Mouse (Mus musculus) heart, embryonic 14.5 days (tissue): ENCODE data around the gene Kcnn4. TPM values are rescaled to one million over a fixed set of nuclear protein-coding genes. Genes with fewer than 3 reads are reported as not detected.

Experiments used
- ATAC-seq: fragments of 200-750 bp; cut with Nextera tagmentation; 2 replicates; pipeline ENCODE4 v1.8.0; 2017; ENCODE audit warnings: low read depth, moderate TSS enrichment; ENCODE audit not compliant: insufficient number of reproducible peaks, insufficient read depth, low FRiP score
- H3K27ac ChIP-seq, 2 experiments: fragments of 200-500 bp in 1 of 2; fragments of 300-500 bp in 1 of 2; sonication (generic) in 1 of 2; replicated peaks in 1 of 2; 2 replicates each; pipeline ENCODE4 v1.5.1; 2012 to 2014; ENCODE audit warnings: low read depth in 2 of 2, low read length in 2 of 2, control low read depth in 1 of 2, mild to moderate bottlenecking in 1 of 2, mixed read lengths in 1 of 2; ENCODE audit not compliant: control insufficient read depth in 1 of 2, insufficient read depth in 1 of 2
- H3K27me3 ChIP-seq: fragments of 300-500 bp; sonication (generic); 2 replicates; pipeline ENCODE4 v1.6.1; 2014; ENCODE audit warnings: mild to moderate bottlenecking, low read length, control low read depth; ENCODE audit not compliant: control insufficient read depth, insufficient read depth
- H3K36me3 ChIP-seq: fragments of 300-500 bp; sonication (generic); 2 replicates; pipeline ENCODE4 v1.6.1; 2014; ENCODE audit warnings: mild to moderate bottlenecking, control low read depth, low read length, mixed read lengths; ENCODE audit not compliant: control insufficient read depth, insufficient read depth
- H3K4me1 ChIP-seq, 2 experiments: fragments of 200-500 bp in 1 of 2; fragments of 300-500 bp in 1 of 2; sonication (generic) in 1 of 2; 2 replicates each; pipeline ENCODE4 v1.6.1; 2012 to 2014; ENCODE audit warnings: low read length in 2 of 2, control low read depth in 1 of 2, mixed read lengths in 1 of 2; ENCODE audit not compliant: control insufficient read depth in 2 of 2, insufficient read depth in 2 of 2
- H3K4me2 ChIP-seq: fragments of 300-500 bp; sonication (generic); 2 replicates; pipeline ENCODE4 v1.6.1; 2014; ENCODE audit warnings: mild to moderate bottlenecking, low read length
- H3K4me3 ChIP-seq, 2 experiments: fragments of 200-500 bp in 1 of 2; fragments of 300-500 bp in 1 of 2; sonication (generic) in 1 of 2; 2 replicates each; pipeline ENCODE4 v1.5.1; 2012 to 2014; ENCODE audit warnings: low read length in 2 of 2, mild to moderate bottlenecking in 2 of 2, control low read depth in 1 of 2, low read depth in 1 of 2, moderate library complexity in 1 of 2; ENCODE audit not compliant: control insufficient read depth in 1 of 2, insufficient read depth in 1 of 2
- H3K9ac ChIP-seq: fragments of 300-500 bp; sonication (generic); 2 replicates; pipeline ENCODE4 v1.6.1; 2014; ENCODE audit warnings: mild to moderate bottlenecking, low read length
- H3K9me3 ChIP-seq: fragments of 300-500 bp; sonication (generic); 2 replicates; pipeline ENCODE4 v1.6.1; 2016; ENCODE audit warnings: low read length, control low read depth; ENCODE audit not compliant: control insufficient read depth
- WGBS: fragments of 180-500 bp; shearing (Covaris S2); extraction: QIAGEN DNeasy Blood & Tissue Kit; methylation state at CpG from one replicate; pipeline ENCODE4 v1.1.7; 2014; 5-methylcytosine and 5-hydroxymethylcytosine counted together
- polyA plus RNA-seq: library from polyadenylated mRNA; unstranded; fragments of >200 nt; fragmentation: Nextera tagmentation; extraction: Ambion mirVana; gene quantifications from 2 replicates; pipeline ENCODE4 v1.2.1, GENCODE M21; 2014

The Kcnn4 gene
- polyA plus RNA-seq, 1 experiment from 2014 or later: 1.4 TPM

DNA sequence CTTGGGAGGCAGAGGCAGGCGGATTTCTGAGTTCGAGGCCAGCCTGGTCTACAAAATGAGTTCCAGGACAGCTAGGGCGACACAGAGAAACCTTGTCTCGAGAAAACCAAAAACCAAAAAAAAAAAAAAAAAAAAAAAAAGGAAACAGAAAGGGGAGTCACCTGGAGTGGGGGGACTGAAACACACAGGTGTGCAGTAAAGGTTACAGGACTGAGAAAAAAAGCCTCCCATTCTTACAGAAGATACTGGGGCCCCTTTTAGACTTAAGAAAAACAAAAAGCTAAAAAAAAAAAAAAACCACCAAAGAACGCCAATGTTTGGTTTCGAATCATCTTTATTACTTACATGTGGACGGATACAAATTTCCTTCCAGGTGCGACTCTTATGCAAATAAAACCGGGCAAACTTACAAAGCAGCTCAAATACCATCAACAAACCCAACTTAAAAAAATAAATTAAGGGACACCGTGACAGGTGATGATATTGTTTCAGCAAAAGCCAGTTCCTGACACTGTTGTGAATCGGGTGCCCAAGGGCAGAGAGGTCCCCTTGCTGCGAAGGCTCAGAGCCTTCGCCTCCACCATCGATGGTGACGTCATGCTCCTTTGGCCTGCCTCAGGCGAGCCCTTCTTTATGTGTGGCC lies 12.8 kb downstream of the Kcnn4 start:
- ATAC-seq: no peak
- no peak overlapping the region for H3K9ac ChIP-seq
- no peak overlapping the region for H3K4me2 ChIP-seq
- no peaks in the 10 kb centered on the region for H3K9me3 ChIP-seq
- H3K4me3 ChIP-seq: no peak overlapping the region
- 79% methylated on average over 16 of the region's 16 CpGs for WGBS
- H3K27ac ChIP-seq: no peak overlapping the region
- peaks cover 4% of the 10 kb centered on the region for H3K27me3 ChIP-seq
- no peaks in the 10 kb centered on the region; a peak in 1 of 4 replicates for H3K4me1 ChIP-seq
- H3K36me3 ChIP-seq: no peaks in the 10 kb centered on the region

DNA sequence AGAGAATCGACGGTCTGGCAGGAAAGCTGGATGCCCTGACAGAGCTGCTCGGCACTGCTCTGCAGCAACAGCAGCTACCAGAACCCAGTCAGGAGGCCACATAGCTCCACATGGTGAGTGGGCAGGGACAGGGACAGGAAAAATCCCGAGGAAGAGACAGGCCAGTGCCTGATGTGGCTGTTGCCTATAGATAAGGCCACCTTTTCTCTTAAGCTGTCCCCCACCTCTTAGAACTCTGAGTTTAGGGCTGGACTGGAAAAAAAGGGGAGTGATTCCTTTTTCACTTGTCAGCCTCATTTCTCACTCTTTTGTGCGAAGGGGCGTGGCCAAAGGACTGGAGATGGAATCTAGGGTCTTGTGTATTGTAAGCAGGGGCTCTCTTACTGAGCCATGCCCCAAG lies 14.0 kb downstream of the Kcnn4 start:
- no peak overlapping the region for H3K4me2 ChIP-seq
- H3K9ac ChIP-seq: no peak overlapping the region
- no peak for ATAC-seq
- H3K4me1 ChIP-seq: no peaks in the 10 kb centered on the region; a peak in 1 of 4 replicates
- no peaks in the 10 kb centered on the region for H3K9me3 ChIP-seq
- WGBS: 55% methylated on average over 6 of the region's 6 CpGs
- H3K4me3 ChIP-seq: no peak overlapping the region
- no peak overlapping the region for H3K27ac ChIP-seq
- H3K27me3 ChIP-seq: peaks cover 4% of the 10 kb centered on the region
- H3K36me3 ChIP-seq: no peaks in the 10 kb centered on the region

DNA sequence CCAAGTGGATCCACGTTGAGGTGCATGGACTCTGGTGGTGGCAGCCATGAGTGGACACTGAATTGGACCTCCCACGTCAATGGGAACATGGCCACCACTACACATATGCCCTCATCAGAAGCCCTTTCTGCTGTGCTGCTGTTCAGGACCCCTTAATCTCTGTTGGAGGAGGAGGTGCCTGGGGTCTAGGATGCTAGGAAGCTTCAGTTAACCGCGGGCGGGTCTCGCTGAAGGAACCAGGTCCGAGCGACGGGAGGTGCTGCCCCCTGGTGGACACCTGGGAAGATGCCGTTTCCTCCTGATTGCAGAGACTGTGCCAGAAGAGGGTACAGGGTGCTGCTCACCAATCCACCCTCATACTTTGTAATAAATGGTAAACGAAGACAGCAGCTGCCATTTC lies 14.8 kb downstream of the Kcnn4 start:
- Histone ChIP-seq H3K4me3 (no peak overlapping the region), H3K9ac (no peak overlapping the region), H3K27ac (no peak overlapping the region), H3K36me3 (no peaks in the 10 kb centered on the region), H3K4me2 (no peak overlapping the region; the same call in 1 of the 2 replicates), H3K4me1 (no peaks in the 10 kb centered on the region; a peak in 1 of 4 replicates), H3K9me3 (no peaks in the 10 kb centered on the region), H3K27me3 (peaks cover 4% of the 10 kb centered on the region)
- ATAC-seq: no peak
- WGBS: 8% methylated on average over 11 of the region's 11 CpGs

DNA sequence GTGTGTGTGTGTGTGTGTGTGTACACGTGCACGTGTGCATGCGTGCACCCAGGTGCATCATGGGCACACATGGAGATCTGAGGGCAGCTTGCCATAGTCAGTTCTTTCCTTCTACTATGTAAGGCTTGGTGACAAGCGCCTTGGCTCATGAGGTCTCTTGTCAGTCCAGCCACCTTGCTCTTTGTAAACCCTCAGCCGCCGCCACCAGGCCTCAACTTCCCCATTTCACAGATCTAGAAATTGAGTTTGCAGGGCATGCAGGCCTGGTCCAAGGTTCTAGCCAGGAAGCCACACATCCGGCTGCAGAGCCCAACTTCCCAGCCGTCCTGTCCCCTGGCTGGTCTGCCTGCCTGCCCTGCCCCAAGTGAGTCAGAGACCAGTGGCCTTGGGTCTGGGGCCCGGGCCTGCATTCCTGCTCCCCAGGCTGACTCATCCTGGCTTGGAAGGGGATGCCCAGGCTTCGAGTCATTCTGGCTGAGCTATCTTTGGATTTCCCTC lies 17.0 kb downstream of the Kcnn4 start:
- H3K27me3 ChIP-seq: peaks cover 4% of the 10 kb centered on the region
- H3K9me3 ChIP-seq: no peaks in the 10 kb centered on the region
- no peak overlapping the region for H3K27ac ChIP-seq
- H3K9ac ChIP-seq: no peak overlapping the region
- H3K4me1 ChIP-seq: no peaks in the 10 kb centered on the region
- 54% methylated on average over 10 of the region's 10 CpGs for WGBS
- H3K4me2 ChIP-seq: no peak overlapping the region
- no peak for ATAC-seq
- no peaks in the 10 kb centered on the region for H3K36me3 ChIP-seq
- no peak overlapping the region for H3K4me3 ChIP-seq

DNA sequence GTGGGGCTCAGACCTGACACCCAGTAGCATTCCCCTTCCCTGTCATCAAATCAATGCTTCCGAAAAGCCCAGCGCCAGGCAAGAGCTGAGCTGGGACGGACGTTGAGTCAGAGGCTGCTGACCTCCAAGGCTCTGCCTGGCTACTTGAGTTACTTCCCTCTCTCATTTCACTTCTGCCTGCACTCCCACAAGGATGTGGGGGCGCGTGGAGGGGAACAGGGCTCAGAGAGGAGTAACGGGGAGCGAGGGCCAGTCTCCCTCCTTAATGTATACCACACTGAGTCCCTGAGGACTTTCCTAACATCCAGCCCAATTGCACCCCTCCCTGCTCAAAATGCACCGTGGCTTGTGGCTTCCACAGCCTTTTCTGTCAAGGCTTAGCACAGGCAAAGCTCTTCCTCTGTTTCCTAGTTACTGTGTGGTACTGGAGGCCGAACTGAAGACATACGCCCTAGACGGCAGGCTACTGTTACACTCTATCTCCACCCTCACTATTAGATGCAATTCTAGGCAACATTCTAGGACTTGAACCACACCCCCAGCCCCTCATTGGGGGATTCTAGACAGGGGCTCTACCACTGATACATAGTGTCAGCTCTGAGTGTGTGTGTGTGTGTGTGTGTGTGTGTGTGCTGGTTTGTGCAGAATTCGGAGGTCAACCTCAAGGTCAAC lies 19.6 kb downstream of the Kcnn4 start:
- Histone ChIP-seq H3K4me1 (no peaks in the 10 kb centered on the region), H3K36me3 (no peaks in the 10 kb centered on the region), H3K4me3 (no peak overlapping the region), H3K4me2 (no peak overlapping the region), H3K9me3 (no peaks in the 10 kb centered on the region), H3K9ac (no peak overlapping the region), H3K27me3 (no peaks in the 10 kb centered on the region), H3K27ac (no peak overlapping the region)
- WGBS: 49% methylated on average over 13 of the region's 13 CpGs
- ATAC-seq: no peak

DNA sequence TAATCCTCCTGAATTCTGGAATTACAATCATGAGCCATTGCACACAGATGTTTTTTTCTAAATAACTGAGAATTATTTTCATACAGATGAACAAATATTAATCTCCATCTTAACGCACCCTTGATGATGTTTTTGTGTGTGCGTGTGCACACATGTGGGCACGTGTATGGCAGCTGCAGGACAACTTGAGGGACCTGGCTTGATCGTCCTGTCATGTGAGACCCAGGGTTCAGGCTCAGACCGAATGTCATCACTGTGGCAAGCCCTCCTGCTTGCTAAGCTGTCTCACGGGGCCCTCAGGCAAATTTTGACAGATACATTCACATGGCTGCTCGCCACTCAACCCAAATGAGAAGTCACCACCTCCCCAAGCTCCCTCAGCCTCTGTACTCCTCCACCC lies 20.4 kb downstream of the Kcnn4 start:
- Histone ChIP-seq H3K4me3 (no peak overlapping the region), H3K9me3 (no peaks in the 10 kb centered on the region), H3K4me1 (no peaks in the 10 kb centered on the region), H3K36me3 (no peaks in the 10 kb centered on the region), H3K9ac (no peak overlapping the region), H3K27ac (no peak overlapping the region), H3K27me3 (no peaks in the 10 kb centered on the region), H3K4me2 (no peak overlapping the region)
- 70% methylated on average over 7 of the region's 7 CpGs for WGBS
- ATAC-seq: no peak

DNA sequence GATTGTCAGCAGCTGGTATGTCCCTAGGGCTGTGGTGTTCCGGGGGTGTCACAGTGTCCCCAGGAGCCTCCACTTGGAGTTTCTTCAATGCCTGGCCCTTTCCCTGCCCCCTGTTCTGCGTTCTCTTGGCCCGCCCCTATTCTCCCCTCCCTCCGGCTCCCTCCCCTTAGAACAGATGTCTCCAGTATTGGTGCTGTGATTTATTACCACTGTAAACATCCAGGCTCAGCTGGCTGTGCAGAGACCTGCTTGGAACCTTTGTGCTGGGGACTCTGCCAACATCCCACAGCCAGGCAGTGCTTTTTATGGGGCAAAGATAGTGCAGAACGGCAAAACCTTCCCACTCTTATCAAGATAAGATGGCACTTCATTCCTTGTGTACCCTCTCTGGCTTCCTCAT lies 21.0 kb downstream of the Kcnn4 start:
- WGBS: 43% methylated on average over 5 of the region's 5 CpGs
- no peaks in the 10 kb centered on the region for H3K36me3 ChIP-seq
- H3K9me3 ChIP-seq: no peaks in the 10 kb centered on the region
- H3K4me1 ChIP-seq: no peaks in the 10 kb centered on the region
- no peak overlapping the region for H3K9ac ChIP-seq
- H3K27ac ChIP-seq: no peak overlapping the region
- H3K4me3 ChIP-seq: no peak overlapping the region
- no peak for ATAC-seq
- no peak overlapping the region for H3K4me2 ChIP-seq
- H3K27me3 ChIP-seq: no peaks in the 10 kb centered on the region
